Mouse (Mus musculus): ENCODE data around the gene Eif4g1.

DNA sequence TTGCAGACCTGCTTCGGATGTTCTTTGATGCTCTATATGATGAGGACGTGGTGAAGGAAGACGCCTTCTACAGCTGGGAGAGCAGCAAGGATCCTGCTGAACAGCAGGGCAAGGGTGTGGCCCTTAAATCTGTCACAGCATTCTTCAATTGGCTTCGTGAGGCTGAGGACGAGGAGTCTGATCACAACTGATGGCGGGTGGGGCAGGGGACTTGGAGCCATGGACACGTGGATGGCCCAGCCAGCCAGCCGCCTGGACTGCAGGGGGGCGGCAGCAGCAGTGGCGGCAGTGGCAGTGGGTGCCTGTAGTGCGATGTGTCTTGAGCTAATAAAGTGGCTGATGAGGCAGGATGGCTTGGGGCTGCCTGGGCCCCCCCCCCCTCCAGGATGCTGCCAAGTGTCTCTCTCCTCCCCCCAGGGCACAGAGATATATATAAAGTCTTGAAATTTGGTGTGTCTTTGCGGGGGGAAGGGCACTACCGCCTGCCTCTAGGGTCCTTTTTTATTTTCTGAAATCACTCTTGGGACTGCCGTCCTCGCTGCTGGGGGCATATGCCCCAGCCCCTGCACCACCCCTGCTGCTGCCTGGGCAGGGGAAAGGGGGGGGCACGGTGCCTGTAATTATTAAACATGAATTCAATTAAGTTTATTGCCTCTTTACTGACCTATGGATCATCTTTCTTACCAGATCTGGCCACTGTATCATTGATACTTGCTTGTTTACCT is 24.3 kb downstream of the Eif4g1 start:
- TF ChIP-seq E2F4 (IDR thresholded peaks at IDR 0.05; ENCODE audit: insufficient replicate concordance, low read depth, low read length) (no peak), MAFK (IDR thresholded peaks at IDR 0.05; ENCODE audit: insufficient replicate concordance, low read length) (no peak), CTCF (conservative IDR thresholded peaks at IDR 0.05 in 1 of 2, IDR thresholded peaks at IDR 0.05 in 1 of 2; ENCODE audit: low read depth in 2 of 2, low read length in 2 of 2) (no peak), TCF12 (IDR thresholded peaks at IDR 0.05; ENCODE audit: low read depth, low read length) (no peak), CHD2 (IDR thresholded peaks at IDR 0.05; ENCODE audit: low read length) (no peak), POLR2A (IDR thresholded peaks at IDR 0.05; ENCODE audit: low read depth, low read length) (peak; percentile 33; the same call in 1 of the 2 replicates), USF1 (IDR thresholded peaks at IDR 0.05; ENCODE audit: low read depth, low read length) (no peak), ETS1 (conservative IDR thresholded peaks at IDR 0.05; ENCODE audit: low read depth, low read length) (no peak), EP300 (IDR thresholded peaks at IDR 0.05; ENCODE audit: low read length) (no peak), ZNF384 (IDR thresholded peaks at IDR 0.05; ENCODE audit: low read depth, low read length) (no peak)

All from CH12.LX (cell line).